Mouse (Mus musculus): ENCODE results near the gene Fthl17d.
A peak's percentile ranks its signal among the peaks of the same experiment; 100 is the strongest.
"Not testable (repeated sequence)": the region's sequence is repeated elsewhere in the genome, so short reads cannot be mapped to it uniquely, and the experiment has no call there.

Gene Fthl17d

GRCm38 (mm10) chrX:8986655-8987054 is at the start of gene Fthl17d:
Gene Fthl17d, minus strand, starts transcription at chrX:8986755.
- DNase-seq (ENCODE audit: low spot score) = not testable (repeated sequence)

GRCm38 (mm10) chrX:9033193-9033592 is 46.6 kb upstream of the Fthl17d start, which contains the start of gene Fthl17e:
Gene Fthl17e, plus strand, starts transcription at chrX:9033493.
- not testable (repeated sequence) for DNase-seq (ENCODE audit: low spot score)

- DNase-seq (ENCODE audit: low spot score) = no peak
Measured at GRCm38 (mm10) chrX:9019481-9019880, 32.9 kb upstream of the Fthl17d start.

GRCm38 (mm10) chrX:9016079-9016478 is 29.5 kb upstream of the Fthl17d start:
- DNase-seq (ENCODE audit: low spot score) = no peak

GRCm38 (mm10) chrX:8976459-8976858 is 10.1 kb downstream of the Fthl17d start, which contains the start of gene Fthl17c:
Gene Fthl17c, minus strand, starts transcription at chrX:8976559.
- not testable (repeated sequence) for DNase-seq (ENCODE audit: low spot score)

- not testable (repeated sequence) for DNase-seq (ENCODE audit: low spot score)
Measured at GRCm38 (mm10) chrX:8964618-8965017, 21.9 kb downstream of the Fthl17d start.

GRCm38 (mm10) chrX:8962875-8963274 is 23.7 kb downstream of the Fthl17d start, which contains the start of gene Fthl17b:
Gene Fthl17b, minus strand, starts transcription at chrX:8962975.
- DNase-seq (ENCODE audit: low spot score) = not testable (repeated sequence)

- DNase-seq (ENCODE audit: low spot score) = peak; percentile 67
Measured at GRCm38 (mm10) chrX:8948130-8948805, 38.3 kb downstream of the Fthl17d start.

GRCm38 (mm10) chrX:8944041-8944440 is 42.5 kb downstream of the Fthl17d start:
- DNase-seq (ENCODE audit: low spot score) = no peak

Data from urinary bladder, postnatal 25 days (tissue).